10 mouse cellular contexts compared by ENCODE assay signal in genomic region chr4:64142356-64142787, GRCm38 (mm10).
DNase-seq lines count a peak whose midpoint lies in the region; ATAC-seq and TF ChIP-seq lines count a peak whose summit lies in the region.
"Had no signal": no experiment of that assay in that cellular context is flagged by ENCODE, and none has a peak within 500 bp of the region (broad histone marks: within the 10 kb centered on the region; RNA-seq: fewer than 3 reads in every experiment).

No protein-coding gene starts in this region.

- DNase-seq in hindbrain, embryonic 14.5 days (ENCODE audit: low spot score) = peak; percentile 33
- DNase-seq in right cerebral cortex, postnatal 25 days = peak; percentile 5
- DNase-seq in right cerebral cortex, postnatal 14 days = no peak
- no peak for DNase-seq in stomach, postnatal 0 days (ENCODE audit: low spot score)
- DNase-seq in adrenal gland, adult 18-20 months (ENCODE audit: low spot score in 2 of 2) = no peak
- no peak for DNase-seq in urinary bladder, postnatal 36 days (ENCODE audit: low spot score in 2 of 2)

- H3K36me3 ChIP-seq in hindbrain, embryonic 14.5 days (replicated peaks; ENCODE audit: control insufficient read depth, insufficient read depth) = no peaks in the 10 kb centered on the region
- no peaks in the 10 kb centered on the region for H3K36me3 ChIP-seq in hindbrain, embryonic 12.5 days
- no peaks in the 10 kb centered on the region for H3K36me3 ChIP-seq in heart, embryonic 13.5 days
- no peaks in the 10 kb centered on the region for H3K36me3 ChIP-seq in stomach, postnatal 0 days (ENCODE audit: control insufficient read depth, insufficient read depth, low read length)
- H3K36me3 ChIP-seq: heart, embryonic 15.5 days had no signal

- no peak for ATAC-seq in hindbrain, embryonic 14.5 days (ENCODE audit: low FRiP score)
- ATAC-seq in hindbrain, embryonic 12.5 days (ENCODE audit: low FRiP score) = no peak
- ATAC-seq in heart, embryonic 13.5 days (ENCODE audit: extremely low read depth, insufficient number of reproducible peaks, low FRiP score, low TSS enrichment) = no peak
- ATAC-seq in stomach, postnatal 0 days (ENCODE audit: low FRiP score, low TSS enrichment) = peak; percentile 29; the same call in 1 of the 2 replicates
- ATAC-seq: CD4-positive, CD25-positive, alpha-beta regulatory T cell, adult 4 months had no signal

- no peak for TF ChIP-seq EP300 in stomach, postnatal 0 days (optimal IDR thresholded peaks at IDR 0.05)

- H3K27me3 ChIP-seq in hindbrain, embryonic 14.5 days (ENCODE audit: control insufficient read depth, insufficient read depth, low read length) = no peaks in the 10 kb centered on the region
- H3K27me3 ChIP-seq in hindbrain, embryonic 12.5 days = no peaks in the 10 kb centered on the region
- H3K27me3 ChIP-seq in heart, embryonic 13.5 days (replicated peaks) = no peaks in the 10 kb centered on the region
- H3K27me3 ChIP-seq in stomach, postnatal 0 days (ENCODE audit: control insufficient read depth, insufficient read depth, low read length) = no peaks in the 10 kb centered on the region
- H3K27me3 ChIP-seq: heart, embryonic 15.5 days had no signal

- no peak overlapping the region for H3K27ac ChIP-seq in hindbrain, embryonic 14.5 days
- no peak overlapping the region for H3K27ac ChIP-seq in hindbrain, embryonic 12.5 days
- H3K27ac ChIP-seq in heart, embryonic 13.5 days (replicated peaks) = 0 out of 2 replicates have a peak overlapping the region, but pooled peaks have one; percentile 8
- H3K27ac ChIP-seq in stomach, postnatal 0 days (replicated peaks) = no peak overlapping the region
- H3K27ac ChIP-seq: heart, embryonic 15.5 days had no signal

- H3K4me1 ChIP-seq in hindbrain, embryonic 14.5 days (replicated peaks; ENCODE audit: control insufficient read depth, insufficient read depth, low read length) = no peaks in the 10 kb centered on the region
- H3K4me1 ChIP-seq in hindbrain, embryonic 12.5 days = no peaks in the 10 kb centered on the region
- no peaks in the 10 kb centered on the region; the same call in 1 of the 2 replicates for H3K4me1 ChIP-seq in heart, embryonic 13.5 days
- H3K4me1 ChIP-seq in stomach, postnatal 0 days (replicated peaks; ENCODE audit: control insufficient read depth, insufficient read depth) = no peaks in the 10 kb centered on the region
- H3K4me1 ChIP-seq: heart, embryonic 15.5 days had no signal

- 49% methylated on average over 5 of the region's 5 CpGs for WGBS in hindbrain, embryonic 14.5 days
- 55% methylated on average over 5 of the region's 5 CpGs for WGBS in hindbrain, embryonic 12.5 days
- WGBS in heart, embryonic 13.5 days = 44% methylated on average over 5 of the region's 5 CpGs
- WGBS in stomach, postnatal 0 days = 44% methylated on average over 5 of the region's 5 CpGs

- TF ChIP-seq CTCF in stomach, postnatal 0 days (IDR thresholded peaks at IDR 0.05; ENCODE audit: low read depth) = peak; percentile 17; the same call in 1 of the 2 replicates

- no peak overlapping the region for H3K4me3 ChIP-seq in hindbrain, embryonic 14.5 days (replicated peaks; ENCODE audit: low read length)
- no peak overlapping the region for H3K4me3 ChIP-seq in hindbrain, embryonic 12.5 days
- H3K4me3 ChIP-seq in heart, embryonic 13.5 days = no peak overlapping the region
- no peak overlapping the region for H3K4me3 ChIP-seq in stomach, postnatal 0 days (ENCODE audit: low read depth, low read length)
- H3K4me3 ChIP-seq: heart, embryonic 15.5 days had no signal

- H3K9ac ChIP-seq in hindbrain, embryonic 14.5 days = no peak overlapping the region
- no peak overlapping the region for H3K9ac ChIP-seq in hindbrain, embryonic 12.5 days
- H3K9ac ChIP-seq in heart, embryonic 13.5 days = no peak overlapping the region
- H3K9ac ChIP-seq in stomach, postnatal 0 days (ENCODE audit: low read length) = no peak overlapping the region
- H3K9ac ChIP-seq: heart, embryonic 15.5 days had no signal

- H3K9me3 ChIP-seq in hindbrain, embryonic 14.5 days (ENCODE audit: control insufficient read depth, low read length) = no peaks in the 10 kb centered on the region
- no peaks in the 10 kb centered on the region for H3K9me3 ChIP-seq in hindbrain, embryonic 12.5 days (replicated peaks)
- no peaks in the 10 kb centered on the region for H3K9me3 ChIP-seq in heart, embryonic 13.5 days
- no peaks in the 10 kb centered on the region for H3K9me3 ChIP-seq in stomach, postnatal 0 days (ENCODE audit: control insufficient read depth, low read length)
- H3K9me3 ChIP-seq: heart, embryonic 15.5 days had no signal

- H3K4me2 ChIP-seq in hindbrain, embryonic 14.5 days (replicated peaks) = no peak overlapping the region
- no peak overlapping the region for H3K4me2 ChIP-seq in hindbrain, embryonic 12.5 days (replicated peaks)
- H3K4me2 ChIP-seq in heart, embryonic 13.5 days = no peak overlapping the region
- H3K4me2 ChIP-seq in stomach, postnatal 0 days (replicated peaks; ENCODE audit: low read depth) = no peak overlapping the region
- H3K4me2 ChIP-seq: heart, embryonic 15.5 days had no signal

Comparison
In these comparisons a context has a peak if more than half of its experiments do, and no peak if none do; other contexts are left out.
1. DNase-seq: peak in hindbrain, embryonic 14.5 days (single experiment) and right cerebral cortex, postnatal 25 days (single experiment); none in right cerebral cortex, postnatal 14 days (single experiment), stomach, postnatal 0 days (single experiment), adrenal gland, adult 18-20 months (0 of 2) and urinary bladder, postnatal 36 days (0 of 2).